Mouse (Mus musculus) intestine, embryonic 16.5 days (tissue): ENCODE measurements at regions not wholly inside any gene's neighbourhood (a gene's known extent, or its start where the extent isn't known, plus 50 kb on each side); places are given as distances from the start of the nearest gene placed in this dataset.
A peak's percentile ranks its signal among the peaks of the same experiment; 100 is the strongest.

ENCODE experiments used
- ATAC-seq: fragments of 200-750 bp; cut with Nextera tagmentation; 2 replicates; pipeline ENCODE4 v1.8.0; 2017; ENCODE audit warnings: moderate TSS enrichment, moderate library complexity
- H3K27ac ChIP-seq: fragments of 300-500 bp; sonication (generic); 2 replicates; pipeline ENCODE4 v1.5.1; 2014; ENCODE audit warnings: mild to moderate bottlenecking, low read length
- H3K27me3 ChIP-seq: fragments of 300-500 bp; sonication (generic); replicated peaks from 2 replicates; pipeline ENCODE4 v1.6.1; 2014; ENCODE audit warnings: low read length, control low read depth, mixed read lengths; ENCODE audit not compliant: control insufficient read depth, insufficient read depth
- H3K36me3 ChIP-seq: fragments of 300-500 bp; sonication (generic); 2 replicates; pipeline ENCODE4 v1.6.1; 2014; ENCODE audit warnings: low read length, control low read depth; ENCODE audit not compliant: control insufficient read depth, insufficient read depth
- H3K4me1 ChIP-seq: fragments of 300-500 bp; sonication (generic); 2 replicates; pipeline ENCODE4 v1.6.1; 2014; ENCODE audit warnings: low read length, control low read depth, mixed read lengths; ENCODE audit not compliant: control insufficient read depth, insufficient read depth
- H3K4me2 ChIP-seq: fragments of 300-500 bp; sonication (generic); 2 replicates; pipeline ENCODE4 v1.6.1; 2014; ENCODE audit warnings: low read depth, low read length, control low read depth
- H3K4me3 ChIP-seq: fragments of 300-500 bp; sonication (generic); 2 replicates; pipeline ENCODE4 v1.5.1; 2014; ENCODE audit warnings: mild to moderate bottlenecking, low read length
- H3K9ac ChIP-seq: fragments of 300-500 bp; sonication (generic); 2 replicates; pipeline ENCODE4 v1.6.1; 2014; ENCODE audit warnings: low read depth, low read length
- H3K9me3 ChIP-seq: fragments of 300-500 bp; sonication (generic); 2 replicates; pipeline ENCODE4 v1.6.1; 2016; ENCODE audit warnings: low read length, control low read depth; ENCODE audit not compliant: control insufficient read depth
- WGBS: fragments of 180-500 bp; shearing (Covaris S2); extraction: QIAGEN DNeasy Blood & Tissue Kit; methylation state at CpG from one replicate; pipeline ENCODE4 v1.1.7; 2014; 5-methylcytosine and 5-hydroxymethylcytosine counted together

DNA sequence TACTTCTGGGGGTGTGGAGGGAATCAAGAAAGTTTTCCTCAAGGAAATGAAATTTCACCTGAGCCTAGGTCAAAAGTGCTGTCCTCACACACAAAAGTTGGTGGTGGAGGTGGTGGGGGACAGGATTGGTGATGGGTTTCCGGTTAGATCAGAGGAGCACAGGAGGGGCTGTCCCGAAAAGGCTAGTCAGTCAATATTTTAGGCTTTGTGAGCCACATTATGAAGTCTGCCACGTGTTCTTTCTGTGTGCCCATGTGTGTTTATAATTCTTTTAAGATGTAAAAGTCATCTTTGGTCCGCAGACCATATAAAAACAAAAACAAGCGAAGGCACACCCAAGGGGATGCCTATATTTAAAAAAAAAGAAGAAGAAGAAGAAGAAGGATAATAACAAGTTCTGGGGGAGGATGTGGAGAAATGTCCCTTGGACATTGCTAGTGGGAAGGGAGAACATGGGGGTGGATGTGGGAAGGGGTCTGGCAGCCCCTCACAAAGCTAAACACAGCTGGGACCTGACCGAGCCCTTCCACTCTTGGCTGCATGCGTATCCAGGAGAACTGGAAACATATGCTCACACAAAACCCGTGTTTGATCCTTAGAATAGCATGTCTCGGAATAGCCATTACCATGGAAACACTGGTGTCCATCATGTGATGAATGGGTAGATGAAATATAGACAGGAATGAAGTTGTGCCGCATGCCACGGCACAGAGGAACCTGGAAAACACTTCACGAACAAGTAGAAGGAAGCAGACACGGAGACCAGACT, 98.7 kb upstream of the Slc45a1 start:
- no peak overlapping the region for H3K4me2 ChIP-seq
- H3K9me3 ChIP-seq, result no peaks in the 10 kb centered on the region
- H3K36me3 ChIP-seq, result no peaks in the 10 kb centered on the region
- peaks cover 22% of the 10 kb centered on the region for H3K4me1 ChIP-seq
- H3K9ac ChIP-seq, result no peak overlapping the region
- no peak overlapping the region for H3K4me3 ChIP-seq
- no peak overlapping the region for H3K27ac ChIP-seq
- ATAC-seq, result no peak
- no peaks in the 10 kb centered on the region for H3K27me3 ChIP-seq
- 68% methylated on average over 13 of the region's 13 CpGs for WGBS

DNA sequence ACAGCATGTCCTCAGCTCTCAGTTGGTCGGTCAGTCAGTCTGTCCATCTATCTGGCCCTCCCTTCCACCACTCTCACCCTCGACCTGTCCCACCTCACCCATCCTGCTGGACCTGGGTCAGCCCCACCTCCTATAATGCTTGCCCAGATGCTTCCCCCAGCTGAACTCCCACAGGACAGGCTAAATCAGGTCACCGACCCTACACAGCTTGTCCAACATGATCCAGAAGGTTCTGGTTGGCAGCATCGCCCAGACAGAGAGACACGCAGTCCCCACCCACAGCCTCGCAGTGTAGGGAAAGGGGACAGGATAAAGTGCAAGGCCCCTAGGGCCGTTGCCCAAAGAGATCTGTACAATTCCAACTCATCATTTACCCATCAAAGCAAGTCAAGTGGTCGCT, 97.1 kb upstream of the Slc45a1 start:
- Histone ChIP-seq H3K27ac (no peak overlapping the region), H3K9me3 (no peaks in the 10 kb centered on the region)
- no peak for ATAC-seq

DNA sequence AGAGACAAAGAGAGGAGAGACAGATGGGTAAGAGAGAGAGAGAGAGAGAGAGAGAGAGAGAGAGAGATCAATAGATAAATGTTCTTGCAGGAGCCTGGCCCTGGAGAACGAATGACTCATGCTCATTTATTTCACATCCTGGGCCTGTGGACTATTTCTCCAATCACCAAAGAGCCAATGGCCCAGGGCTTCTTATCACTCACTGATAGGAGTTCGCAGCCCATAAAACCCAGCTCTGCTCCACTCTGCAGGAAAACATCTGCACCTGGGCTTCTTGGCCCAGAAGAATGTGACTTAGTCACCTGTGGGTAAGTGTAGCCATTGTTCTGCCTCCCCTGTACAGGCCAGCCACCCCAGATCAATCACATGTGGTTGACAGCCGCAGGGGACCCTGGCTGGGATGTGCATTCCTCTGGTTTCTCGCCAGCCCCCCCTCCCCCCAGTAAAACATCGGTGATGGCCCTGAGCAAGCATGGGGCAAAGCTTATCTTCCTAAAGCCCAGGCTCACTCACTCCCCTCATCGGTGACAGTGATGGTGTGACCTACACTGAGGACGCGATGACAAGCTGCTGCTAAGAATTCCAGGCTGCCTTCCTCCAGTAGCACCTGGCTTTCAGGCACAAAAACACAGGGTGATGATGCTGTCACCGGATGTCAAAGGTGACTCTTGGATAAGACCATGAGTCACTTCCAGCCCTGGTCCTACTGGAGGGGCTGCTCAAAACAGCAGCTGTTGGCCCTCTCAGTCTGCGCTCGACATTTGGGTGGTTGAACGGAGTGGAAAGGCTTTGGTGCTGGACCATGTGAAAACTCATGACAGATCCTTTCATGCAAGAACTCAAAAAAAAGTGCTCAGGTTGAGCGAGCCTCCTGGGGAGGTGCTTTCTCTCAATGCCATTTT, 96.4 kb upstream of the Slc45a1 start:
- H3K9me3 ChIP-seq, result no peaks in the 10 kb centered on the region
- peak overlapping the region; percentile 80 for H3K27ac ChIP-seq
- H3K27me3 ChIP-seq, result no peaks in the 10 kb centered on the region
- H3K4me3 ChIP-seq, result no peak overlapping the region
- peaks cover 27% of the 10 kb centered on the region for H3K4me1 ChIP-seq
- WGBS, result 43% methylated on average over 13 of the region's 13 CpGs
- no peaks in the 10 kb centered on the region for H3K36me3 ChIP-seq
- ATAC-seq, result peak; percentile 86
- peak overlapping the region; percentile 16; the same call in 1 of the 2 replicates for H3K4me2 ChIP-seq
- H3K9ac ChIP-seq, result peak overlapping the region; percentile 14; the same call in 1 of the 2 replicates

More for the DNA sequence above, 97.1 kb upstream of the Slc45a1 start:
- no peak overlapping the region for H3K4me3 ChIP-seq
- WGBS, result 83% methylated on average over 8 of the region's 8 CpGs
- no peak overlapping the region for H3K9ac ChIP-seq
- peaks cover 25% of the 10 kb centered on the region for H3K4me1 ChIP-seq
- H3K36me3 ChIP-seq, result no peaks in the 10 kb centered on the region
- H3K4me2 ChIP-seq, result no peak overlapping the region
- H3K27me3 ChIP-seq, result no peaks in the 10 kb centered on the region

DNA sequence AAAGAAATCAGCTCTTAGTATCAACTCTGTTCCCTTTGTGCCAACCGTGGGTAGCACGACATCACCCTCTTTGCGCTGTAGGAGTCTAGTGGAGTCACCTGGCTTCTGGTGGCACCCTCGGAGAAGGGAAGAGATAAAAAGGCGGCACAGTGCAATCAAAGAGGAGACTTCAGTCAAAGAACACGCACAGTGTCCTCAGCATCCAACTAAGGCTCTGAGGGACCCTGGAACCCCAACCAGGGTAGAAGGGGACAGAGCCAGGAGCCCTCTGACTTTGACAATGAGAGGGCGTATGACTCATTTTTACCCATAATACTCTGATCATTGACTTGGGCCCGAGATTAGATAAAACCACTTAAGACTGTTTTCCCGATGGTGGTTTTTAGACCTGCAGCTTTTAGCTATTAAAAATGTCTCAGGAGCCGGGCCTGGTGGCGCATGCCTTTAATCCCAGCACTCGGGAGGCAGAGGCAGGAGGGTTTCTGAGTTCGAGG, 94.5 kb upstream of the Slc45a1 start:
- no peak overlapping the region for H3K4me3 ChIP-seq
- H3K27me3 ChIP-seq, result no peaks in the 10 kb centered on the region
- ATAC-seq, result peak; percentile 54
- no peaks in the 10 kb centered on the region for H3K9me3 ChIP-seq
- H3K27ac ChIP-seq, result peak overlapping the region; percentile 95
- peak overlapping the region; percentile 33; the same call in 1 of the 2 replicates for H3K4me2 ChIP-seq
- H3K9ac ChIP-seq, result peak overlapping the region; percentile 53; the same call in 1 of the 2 replicates
- H3K36me3 ChIP-seq, result no peaks in the 10 kb centered on the region
- peaks cover 31% of the 10 kb centered on the region for H3K4me1 ChIP-seq
- WGBS, result 60% methylated on average over 13 of the region's 13 CpGs

DNA sequence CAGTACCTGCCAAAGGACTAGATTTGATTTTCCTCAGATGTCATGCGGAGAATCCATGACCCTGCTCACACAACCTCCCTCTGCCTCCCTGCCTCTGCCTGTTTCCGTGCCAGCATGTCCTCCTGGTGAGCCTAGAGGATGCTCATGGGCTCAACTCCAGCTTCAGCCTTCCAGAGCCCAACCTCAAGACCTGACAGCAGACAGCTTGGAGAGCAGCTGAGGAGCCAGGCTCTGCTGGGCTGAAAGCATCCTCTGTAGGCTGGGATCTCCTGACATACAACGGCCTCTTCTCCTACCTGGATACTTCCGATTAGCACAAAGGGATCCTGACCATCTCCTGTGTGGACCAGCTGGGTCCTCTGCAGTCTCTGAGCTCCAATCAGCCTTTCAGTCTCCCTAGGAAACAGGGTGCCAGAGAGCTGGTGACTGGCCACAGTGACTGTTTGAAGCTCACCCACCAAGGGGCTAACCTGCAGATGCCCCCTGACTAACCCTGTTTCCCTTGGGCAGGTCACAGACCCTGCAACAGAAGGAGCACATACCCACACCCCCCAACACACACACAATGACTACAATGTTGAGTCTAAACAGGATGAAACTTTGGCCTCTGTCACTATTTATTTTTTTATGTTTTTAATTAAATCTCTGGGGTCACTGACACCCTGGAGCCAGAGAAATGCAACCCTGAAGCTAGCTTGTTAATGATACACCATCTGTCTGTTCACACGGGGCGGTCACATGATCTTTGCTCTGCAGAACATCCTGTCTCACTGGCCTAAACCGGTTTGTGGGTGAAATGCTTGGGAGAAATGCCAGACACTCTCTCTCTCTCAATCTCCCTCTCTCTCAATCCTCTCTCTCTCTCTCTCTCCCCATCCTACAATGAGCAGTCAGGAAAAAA, 93.8 kb upstream of the Slc45a1 start:
- Histone ChIP-seq H3K36me3 (no peaks in the 10 kb centered on the region), H3K9me3 (no peaks in the 10 kb centered on the region), H3K27ac (peak overlapping the region; percentile 95), H3K9ac (peak overlapping the region; percentile 53), H3K27me3 (no peaks in the 10 kb centered on the region), H3K4me2 (peak overlapping the region; percentile 33; the same call in 1 of the 2 replicates), H3K4me1 (peaks cover 31% of the 10 kb centered on the region), H3K4me3 (no peak overlapping the region)
- peak; percentile 78 for ATAC-seq
- WGBS, result 39% methylated on average over 7 of the region's 7 CpGs

DNA sequence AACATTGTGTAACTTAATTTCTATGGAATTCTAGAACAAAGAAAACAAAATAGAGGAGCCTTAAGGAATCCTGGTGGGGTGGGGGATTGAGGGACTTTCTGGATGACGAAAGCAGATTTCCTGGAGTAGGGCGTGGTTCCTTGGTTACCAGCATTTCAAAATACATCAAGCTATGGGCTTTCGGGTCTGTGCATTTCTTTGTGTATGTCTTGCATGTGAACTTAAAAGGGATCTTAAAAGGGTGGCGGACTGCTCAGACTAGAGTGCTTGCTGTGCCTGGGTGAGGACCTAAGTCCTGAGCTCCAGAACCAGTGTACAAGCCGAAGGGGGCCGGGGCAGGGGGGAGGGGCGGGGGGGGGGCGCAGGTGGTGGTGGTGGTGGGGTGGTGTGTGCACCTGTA, 91.5 kb upstream of the Slc45a1 start:
- ATAC-seq, result no peak
- Histone ChIP-seq H3K27me3 (no peaks in the 10 kb centered on the region), H3K9ac (no peak overlapping the region), H3K36me3 (no peaks in the 10 kb centered on the region), H3K4me2 (no peak overlapping the region), H3K9me3 (no peaks in the 10 kb centered on the region), H3K4me3 (no peak overlapping the region), H3K27ac (no peak overlapping the region), H3K4me1 (peaks cover 30% of the 10 kb centered on the region)
- WGBS, result 57% methylated on average over 8 of the region's 8 CpGs

DNA sequence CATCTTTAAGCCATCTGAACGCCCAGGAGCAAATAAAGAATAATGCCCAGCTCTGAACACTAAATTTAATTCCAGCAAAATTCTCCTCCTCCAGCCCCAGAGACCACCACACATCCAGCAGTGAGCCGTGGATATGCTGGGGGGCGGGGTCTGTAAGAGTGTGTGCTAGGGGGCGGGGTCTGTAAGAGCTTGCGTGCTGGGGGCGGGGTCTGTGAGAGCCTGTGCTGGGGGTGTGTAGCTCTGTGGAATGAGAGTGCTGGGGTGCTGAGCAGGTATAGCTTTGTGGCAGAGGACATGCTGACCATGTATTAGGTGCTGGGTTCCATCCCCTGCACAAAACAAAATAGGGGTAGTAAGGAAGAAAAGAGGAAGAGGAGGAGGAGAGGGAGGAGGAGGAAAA, 91.1 kb upstream of the Slc45a1 start:
- 25% methylated on average over 6 of the region's 6 CpGs for whole genome bisulfite sequencing
- H3K4me2 ChIP-seq, result no peak overlapping the region

DNA sequence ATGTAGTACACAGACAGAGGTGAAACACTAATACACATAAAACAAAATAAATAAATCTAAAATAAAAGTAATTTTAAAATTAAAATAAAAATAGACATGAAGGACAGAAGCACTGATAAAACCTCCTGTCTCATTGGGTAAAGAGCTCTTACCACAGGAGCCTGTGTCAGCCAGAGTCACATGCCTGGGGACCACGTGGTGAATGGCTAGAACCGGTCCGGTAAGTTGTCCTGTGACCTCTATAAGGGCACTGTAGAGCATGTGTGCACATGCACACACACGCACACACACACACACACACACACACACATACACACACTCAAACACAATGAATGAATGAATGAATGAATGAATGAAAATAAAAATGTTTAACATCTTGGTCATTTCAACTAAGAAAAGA, 89.8 kb upstream of the Slc45a1 start:
- ATAC-seq, result no peak
- Histone ChIP-seq H3K27me3 (no peaks in the 10 kb centered on the region), H3K4me3 (no peak overlapping the region), H3K36me3 (no peaks in the 10 kb centered on the region), H3K4me2 (no peak overlapping the region), H3K4me1 (peaks cover 23% of the 10 kb centered on the region), H3K9ac (no peak overlapping the region), H3K27ac (no peak overlapping the region), H3K9me3 (no peaks in the 10 kb centered on the region)
- 89% methylated on average over 4 of the region's 4 CpGs for WGBS

More for the DNA sequence above, 91.1 kb upstream of the Slc45a1 start:
- H3K4me1 ChIP-seq, result peaks cover 26% of the 10 kb centered on the region
- H3K9ac ChIP-seq, result no peak overlapping the region
- no peaks in the 10 kb centered on the region for H3K9me3 ChIP-seq
- H3K27ac ChIP-seq, result no peak overlapping the region
- ATAC-seq, result no peak
- H3K4me3 ChIP-seq, result no peak overlapping the region
- no peaks in the 10 kb centered on the region for H3K36me3 ChIP-seq
- no peaks in the 10 kb centered on the region for H3K27me3 ChIP-seq
